Mouse (Mus musculus) mesoderm, embryonic 11.5 days (tissue): ENCODE measurements at regions not wholly inside any gene's neighbourhood (a gene's known extent, or its start where the extent isn't known, plus 50 kb on each side); places are given as distances from the start of the nearest gene placed in this dataset.

ENCODE experiments used
- DNase-seq: peaks from one replicate; pipeline ENCODE4 v3.0.0-alpha.2; 2012; ENCODE audit warnings: low read depth, low spot score

DNA sequence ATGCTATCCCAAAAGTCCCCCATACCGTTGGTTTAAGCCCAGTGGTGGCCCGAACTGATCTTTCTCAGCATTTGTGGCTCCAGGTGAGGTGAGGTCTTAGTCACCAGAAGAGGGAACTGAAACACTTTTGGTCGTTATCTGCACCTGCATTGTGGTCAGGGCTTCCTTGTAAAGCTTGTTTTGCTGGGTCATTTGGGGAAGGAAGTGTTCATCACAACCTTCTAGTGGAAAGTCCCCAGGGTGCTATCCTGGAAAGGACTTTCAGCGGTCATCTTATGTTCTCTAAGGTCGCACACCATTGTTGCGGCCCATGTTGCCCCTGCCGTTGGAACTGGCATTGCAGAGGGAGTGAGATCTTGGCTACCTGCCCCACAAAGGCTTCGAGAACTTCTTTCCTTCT is 651.5 kb upstream of the Pcdh9 start:
- no peak for DNase-seq

DNA sequence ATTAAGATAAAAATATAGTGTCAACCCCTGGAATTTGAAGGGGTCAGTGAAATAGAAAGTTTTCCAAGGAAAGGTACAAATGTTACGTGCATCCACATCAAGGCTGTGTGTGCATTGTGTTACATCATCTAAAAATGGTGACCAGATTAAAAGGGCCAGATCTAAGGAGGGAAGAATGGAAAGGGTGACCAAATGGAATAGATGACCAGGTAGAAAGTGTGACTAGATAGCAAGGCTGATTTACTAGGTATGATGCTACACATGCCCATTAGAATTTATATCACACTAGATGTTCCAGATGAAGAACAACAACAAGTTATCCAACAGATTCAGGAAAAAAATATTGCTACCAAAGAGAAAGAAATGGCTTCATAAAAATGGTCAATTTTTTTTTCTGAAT is 635.2 kb upstream of the Pcdh9 start:
- DNase-seq = no peak

DNA sequence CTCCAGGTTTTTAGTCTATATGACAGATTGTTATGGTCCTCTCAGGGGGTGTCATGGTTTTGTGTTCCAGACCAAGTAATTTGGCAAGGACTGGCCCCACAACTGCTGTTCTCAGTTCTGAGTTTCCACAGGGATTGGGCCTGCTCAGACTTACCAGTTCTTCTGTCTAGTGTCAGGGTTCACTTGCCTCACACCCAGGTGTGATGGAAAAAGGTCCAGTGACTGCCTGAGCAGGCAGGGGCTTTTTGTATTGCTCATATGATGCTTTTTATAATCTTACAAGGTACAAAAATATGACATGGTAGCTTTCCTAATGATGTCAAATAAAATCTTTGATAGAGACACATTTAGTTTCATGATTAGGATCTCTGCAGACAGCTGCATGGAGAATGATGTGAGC is 634.8 kb upstream of the Pcdh9 start:
- no peak for DNase-seq

DNA sequence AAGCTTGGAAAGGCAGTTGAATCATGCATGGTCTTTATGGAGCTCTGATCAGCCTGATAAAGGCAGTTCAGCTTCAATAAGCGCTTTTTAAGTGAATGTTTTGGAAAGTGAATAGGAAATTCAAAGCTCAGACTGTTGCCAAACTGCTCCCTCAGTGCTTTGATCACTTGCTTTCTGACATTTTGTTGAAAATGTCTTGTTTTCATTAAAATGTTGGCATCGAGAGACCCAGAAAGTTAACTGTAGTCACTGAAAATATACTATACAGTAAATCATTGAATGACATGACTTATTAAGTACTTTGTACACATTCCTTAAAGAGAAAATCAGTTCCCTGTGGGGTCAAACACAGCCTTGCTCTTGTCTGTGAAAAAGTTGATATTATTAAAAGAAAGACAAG is 631.5 kb upstream of the Pcdh9 start:
- peak; percentile 47 for DNase-seq

DNA sequence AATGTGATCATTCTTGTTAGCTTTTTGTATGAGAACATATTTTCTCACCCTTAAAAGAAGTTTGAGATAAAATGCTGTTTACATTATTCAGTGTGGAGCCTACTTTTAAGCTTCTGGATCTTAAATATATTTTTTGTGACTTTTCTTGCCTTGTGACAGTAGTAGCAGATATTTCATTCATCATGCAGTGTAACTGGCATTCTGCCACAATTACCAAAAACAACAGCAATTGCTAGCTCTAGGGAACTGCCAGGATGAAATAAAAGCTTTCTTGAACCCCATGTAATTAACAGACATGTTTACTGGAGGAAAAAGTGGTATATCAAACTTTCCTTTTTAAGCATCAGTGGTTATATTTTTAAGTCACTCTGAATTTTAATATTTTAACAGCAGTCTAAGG is 600.9 kb upstream of the Pcdh9 start:
- DNase-seq = no peak

DNA sequence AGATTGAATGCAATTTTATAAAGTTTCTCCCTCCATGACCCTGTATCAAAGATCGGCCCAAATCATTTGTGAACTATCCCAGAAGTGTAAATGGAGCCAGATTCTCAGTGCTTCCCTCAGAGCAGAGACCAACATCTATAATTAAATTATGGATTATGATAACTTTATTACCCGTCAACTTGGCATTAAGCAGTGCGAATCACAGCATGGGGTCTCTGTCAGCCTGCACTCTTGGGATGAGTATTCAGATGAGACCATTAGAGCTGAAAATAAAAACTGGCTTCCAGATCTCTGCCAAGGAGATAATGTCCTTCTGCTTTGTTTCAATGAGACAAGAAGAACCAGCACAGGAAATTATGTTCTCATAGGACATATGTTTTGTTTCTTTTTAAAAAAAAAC is 585.4 kb upstream of the Pcdh9 start:
- DNase-seq = no peak

DNA sequence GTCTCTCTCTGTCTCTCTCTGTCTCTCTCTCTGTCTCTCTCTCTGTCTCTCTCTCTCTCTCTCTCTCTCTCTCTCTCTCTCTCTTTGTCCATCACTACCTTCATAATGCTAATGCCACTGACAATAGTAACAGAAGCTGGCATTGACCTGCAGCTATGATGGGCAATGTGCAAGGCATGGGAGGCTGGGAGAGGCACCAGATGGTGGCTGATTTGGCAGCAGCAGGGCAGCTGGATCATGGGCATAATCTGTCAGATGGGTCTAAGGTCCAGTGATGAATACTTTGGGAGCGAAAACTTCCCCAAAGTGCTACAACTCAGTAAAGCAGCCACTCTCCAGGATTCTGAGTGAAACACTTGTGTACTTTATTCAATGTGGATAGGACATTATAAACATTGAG is 582.7 kb upstream of the Pcdh9 start:
- no peak for DNase-seq

DNA sequence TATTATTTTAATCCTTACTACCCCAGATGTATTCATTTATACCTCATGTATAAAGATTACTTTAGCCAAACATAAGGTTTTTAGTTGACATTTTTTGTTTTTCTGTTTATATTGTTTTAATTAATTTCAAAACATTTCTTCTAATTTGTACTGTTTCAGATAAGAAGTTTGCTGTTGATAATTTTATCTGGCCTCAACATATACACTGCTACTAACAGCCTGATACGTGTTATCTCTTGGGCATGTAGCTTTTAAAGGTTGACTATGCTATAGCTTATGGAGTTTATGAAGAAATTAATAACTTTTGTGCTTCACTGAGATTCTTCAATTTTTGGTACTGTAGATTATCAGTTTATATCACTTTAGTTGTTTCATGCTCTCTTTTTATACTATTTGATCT is 555.5 kb upstream of the Pcdh9 start:
- no peak for DNase-seq

DNA sequence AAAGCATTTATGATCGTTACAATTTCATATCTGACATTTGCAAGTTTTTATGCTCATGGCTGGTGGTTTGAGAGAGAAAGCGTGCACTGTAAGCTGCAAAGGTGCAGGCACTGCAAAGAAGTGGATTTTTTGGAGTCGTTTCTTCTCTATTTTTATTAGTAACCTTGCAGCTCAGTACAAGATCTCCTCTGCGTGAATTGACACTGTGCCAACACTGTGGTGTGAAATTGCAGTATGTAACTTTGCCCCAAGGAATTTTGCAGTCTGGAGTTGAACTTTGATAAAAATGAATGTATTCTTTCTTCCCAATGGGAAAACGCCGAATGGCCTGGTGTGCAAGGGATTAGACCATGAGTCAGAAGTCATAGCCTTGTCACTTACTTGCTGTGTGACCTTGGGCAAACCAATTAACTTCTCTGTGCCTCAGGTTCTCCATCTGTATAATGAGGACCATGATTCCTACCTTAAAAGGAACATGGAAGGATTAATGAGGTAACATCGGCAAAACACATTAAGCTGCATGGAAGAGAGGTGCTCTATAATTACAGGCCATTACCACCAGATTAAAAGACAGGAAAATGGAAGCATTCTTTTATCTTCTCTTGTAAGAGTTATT is 543.0 kb upstream of the Pcdh9 start:
- DNase-seq = peak; percentile 6

DNA sequence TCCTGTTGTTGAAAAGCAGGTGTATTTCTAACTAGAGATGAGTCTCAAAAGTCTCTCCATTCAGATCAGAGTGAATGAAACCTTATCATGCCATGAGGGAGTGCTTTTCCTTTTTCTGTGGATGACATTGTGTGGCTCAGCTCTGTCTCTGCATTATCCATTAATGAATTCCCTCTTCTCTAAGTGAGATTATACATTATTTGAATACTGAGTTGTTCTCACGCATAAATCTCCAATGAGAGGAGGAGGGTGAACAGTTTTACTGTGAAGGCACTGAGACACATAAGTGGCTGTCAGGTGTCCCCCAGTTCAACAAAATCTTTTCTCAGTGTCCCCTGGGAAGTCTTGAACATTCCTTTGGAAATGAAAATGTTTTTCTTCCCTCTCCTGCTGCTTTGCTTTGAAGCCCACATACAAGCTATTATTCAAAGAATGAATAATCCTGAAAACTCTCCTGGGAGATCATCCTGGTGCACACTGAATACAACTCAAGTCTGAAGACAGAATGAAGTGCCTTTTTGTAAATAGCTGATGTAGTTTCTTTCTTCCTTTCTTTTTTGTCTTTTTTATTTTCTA is 537.2 kb upstream of the Pcdh9 start:
- DNase-seq = peak; percentile 70
